ENCODE assay signal across 8 mouse cellular contexts in the genomic region with DNA sequence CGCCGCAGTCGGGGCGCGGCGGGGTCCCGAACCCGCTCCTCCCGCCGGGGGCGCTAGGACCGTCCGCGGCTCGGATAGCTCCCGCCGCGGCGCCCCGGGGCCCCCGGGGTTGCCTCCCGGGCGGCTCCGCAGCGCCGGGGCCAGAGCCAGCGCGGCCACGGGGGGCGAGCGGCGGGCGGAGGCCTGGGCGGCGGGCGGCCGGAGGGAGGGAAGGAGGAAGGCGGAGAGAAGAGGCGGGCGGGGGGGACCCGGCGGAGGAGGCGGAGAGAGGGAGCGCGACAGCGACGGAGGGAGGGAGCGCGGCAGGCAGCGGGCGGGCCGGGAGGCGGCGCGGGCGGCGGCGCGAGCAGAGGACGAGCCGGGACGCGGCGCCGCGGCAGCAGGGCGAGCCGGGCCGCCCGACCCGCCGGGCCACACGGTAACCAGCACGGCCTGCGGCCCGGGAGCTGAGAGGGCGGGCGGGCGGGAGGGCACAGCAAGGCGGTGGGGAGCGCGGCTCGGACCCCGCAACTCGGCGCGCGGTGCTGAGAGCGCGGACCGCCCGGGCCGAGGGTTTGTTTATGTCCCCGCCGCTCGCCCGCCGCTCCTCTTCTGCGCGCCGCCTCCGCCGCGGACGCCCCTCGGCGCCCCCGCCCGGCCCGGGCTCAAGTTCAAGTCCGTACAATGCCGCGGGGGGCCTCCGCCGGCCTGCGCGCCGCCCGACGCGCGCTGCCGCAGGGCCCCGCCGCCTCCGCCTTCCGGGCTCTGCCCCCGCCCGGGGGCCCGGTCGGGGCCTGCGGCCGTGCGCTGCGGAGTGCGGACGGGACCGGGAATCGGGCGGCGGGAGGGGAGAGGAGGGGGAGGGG. TPM values are rescaled to one million over a fixed set of nuclear protein-coding genes. Genes with fewer than 3 reads are reported as not detected.
A peak's percentile ranks its signal among the peaks of the same experiment; 100 is the strongest.
DNase-seq lines count a peak whose midpoint lies in the region; ATAC-seq and TF ChIP-seq lines count a peak whose summit lies in the region.

No protein-coding gene starts in this region.

- H3K4me2 ChIP-seq in forebrain, embryonic 11.5 days (ENCODE audit: low read depth, low read length, severe bottlenecking) = peak overlapping the region; percentile 79

- no peak for TF ChIP-seq POLR2A in bone marrow macrophage, adult 2 months (IDR thresholded peaks at IDR 0.05; ENCODE audit: borderline replicate concordance, low read depth, low read length)

- H3K9ac ChIP-seq in ES-E14 (ENCODE audit: insufficient read depth, low read depth, low read length, poor library complexity, severe bottlenecking) = peak overlapping the region; percentile 82
- peak overlapping the region; percentile 83 for H3K9ac ChIP-seq in forebrain, embryonic 11.5 days (ENCODE audit: low read length)

- H3K27me3 ChIP-seq in forebrain, embryonic 11.5 days (ENCODE audit: control insufficient read depth, insufficient read depth, low read length) = peaks cover 4% of the 10 kb centered on the region; the same call in 1 of the 2 replicates

- TF ChIP-seq CTCF in bone marrow macrophage, adult 2 months (IDR thresholded peaks at IDR 0.05; ENCODE audit: low read depth, low read length) = no peak

- under 1% methylated on average over 59 of the region's 141 CpGs for WGBS in forebrain, embryonic 11.5 days

- 0 out of 2 replicates have a peak overlapping the region, but pooled peaks have one; percentile 14 for H3K27ac ChIP-seq in ES-E14 (ENCODE audit: insufficient read depth, low read depth, low read length, poor library complexity, severe bottlenecking)
- H3K27ac ChIP-seq in bone marrow macrophage, adult 2 months (ENCODE audit: insufficient read depth, low read depth, low read length) = peak overlapping the region; percentile 50
- peak overlapping the region; percentile 50 for H3K27ac ChIP-seq in forebrain, embryonic 11.5 days (ENCODE audit: low read depth, low read length)

- intact Hi-C loops in heart, postnatal 25 days (cut with DNase I) = loop anchor here (10.0 kb wide), 1 partner anchor 668 kb away; a partner anchor contains a TSS

- ATAC-seq in forebrain, embryonic 11.5 days (replicated peaks; ENCODE audit: low FRiP score) = peak; percentile 39

- no peaks in the 10 kb centered on the region for H3K36me3 ChIP-seq in ES-E14 (ENCODE audit: control insufficient read depth, insufficient read depth, low read length, poor library complexity, severe bottlenecking)
- no peaks in the 10 kb centered on the region for H3K36me3 ChIP-seq in forebrain, embryonic 11.5 days (ENCODE audit: control insufficient read depth, insufficient read depth, low read length)

- peaks cover 3 to 15% of the 10 kb centered on the region in 2 experiments; a peak in 2 of 4 replicates for H3K4me1 ChIP-seq in ES-E14 (ENCODE audit: control insufficient read depth in 2 of 2, insufficient read depth in 2 of 2, low read length in 2 of 2, poor library complexity in 1 of 2)
- H3K4me1 ChIP-seq in bone marrow macrophage, adult 2 months (ENCODE audit: control insufficient read depth, insufficient read depth, low read length) = peaks cover 40% of the 10 kb centered on the region
- peaks cover 16% of the 10 kb centered on the region for H3K4me1 ChIP-seq in forebrain, embryonic 11.5 days (replicated peaks; ENCODE audit: control insufficient read depth, insufficient read depth, low read length)

- peak overlapping the region; percentile 60 to 94; a peak in 3 of 4 replicates for H3K4me3 ChIP-seq in ES-E14 (ENCODE audit: insufficient read depth in 1 of 2, low read depth in 1 of 2, low read length in 2 of 2, poor library complexity in 1 of 2, severe bottlenecking in 1 of 2)
- peak overlapping the region; percentile 72 for H3K4me3 ChIP-seq in bone marrow macrophage, adult 2 months (ENCODE audit: insufficient read depth, low read length)
- H3K4me3 ChIP-seq in forebrain, embryonic 11.5 days (ENCODE audit: low read depth, low read length) = peak overlapping the region; percentile 89

- H3K9me3 ChIP-seq in ES-E14 (ENCODE audit: control insufficient read depth, insufficient read depth, low read depth, low read length) = no peaks in the 10 kb centered on the region
- H3K9me3 ChIP-seq in forebrain, embryonic 11.5 days (ENCODE audit: control insufficient read depth, low read length) = no peaks in the 10 kb centered on the region

- in situ Hi-C loops in ES-E14 (cut with MboI; ENCODE audit: low sequenced_read_pairs in 2 of 2, unreplicated experiment in 2 of 2) = no loop called here

- DNase-seq in ES-E14 (ENCODE audit: low read depth, low spot score) = no peak
- DNase-seq in forebrain, embryonic 11.5 days (ENCODE audit: low spot score) = peak; percentile 82
- peak; percentile 64 for DNase-seq in heart, postnatal 25 days (ENCODE audit: low spot score)
- DNase-seq in layer of hippocampus, adult 9-11 months = peak; percentile 73
- DNase-seq in lung, postnatal 36 days = peak; percentile 74
- peak; percentile 75 for DNase-seq in right cerebral cortex, postnatal 25 days
- no peak for DNase-seq in frontal cortex, postnatal 25 days (ENCODE audit: low spot score in 2 of 2)

TF ChIP-seq in ES-E14, 5 proteins besides CTCF, POLR2A, EP300 and RAD21:
- TF ChIP-seq ZNF384 (IDR thresholded peaks at IDR 0.05; ENCODE audit: low read depth, low read length) (no peak), MAFK (IDR thresholded peaks at IDR 0.05; ENCODE audit: insufficient read depth, low read depth, low read length) (no peak), ZC3H11A (IDR thresholded peaks at IDR 0.05; ENCODE audit: borderline replicate concordance, low read depth, low read length) (no peak), CHD2 (IDR thresholded peaks at IDR 0.05; ENCODE audit: low read depth, low read length) (no peak), HCFC1 (IDR thresholded peaks at IDR 0.05; ENCODE audit: borderline replicate concordance, insufficient read depth, low read length) (no peak)

RNA-seq across cellular contexts. Expression of a gene that starts 1.1 kb away (rescaled TPM):
- total RNA-seq in ES-E14 (2012; rRNA removed) = 77.0 and 90.9 TPM in 2 replicates
- polyA plus RNA-seq in bone marrow macrophage, adult 2 months (2012; ENCODE audit: insufficient read depth, insufficient read length, missing spikeins) = 36.9 and 53.8 TPM in 2 replicates
- 102 and 104 TPM in 2 replicates for polyA plus RNA-seq in forebrain, embryonic 11.5 days (2014; fragmentation: Nextera tagmentation; extraction: Ambion mirVana)
- total RNA-seq in heart, postnatal 25 days (2021) = 10 to 100 TPM; 85.3 to 95.1 TPM

Comparison
In these comparisons a context has a peak if more than half of its experiments do, and no peak if none do; other contexts are left out.
1. DNase-seq: peak in forebrain, embryonic 11.5 days (single experiment), heart, postnatal 25 days (single experiment), layer of hippocampus, adult 9-11 months (single experiment), lung, postnatal 36 days (single experiment) and right cerebral cortex, postnatal 25 days (single experiment); none in ES-E14 (single experiment) and frontal cortex, postnatal 25 days (0 of 2).
2. Peak in every context shown above with its lines, with median percentiles within 50 percentile points of each other: H3K27ac ChIP-seq and H3K4me3 ChIP-seq.